Mouse (Mus musculus) lung, postnatal 0 days (tissue): Measurements from ENCODE around the gene Kctd2.
A peak's percentile ranks its signal among the peaks of the same experiment; 100 is the strongest.

Source experiments
- CTCF ChIP-seq: IDR thresholded peaks from 2 replicates; pipeline ENCODE4 v1.5.1; 2016; ENCODE audit warnings: antibody characterized with exemption, mild to moderate bottlenecking
- EP300 ChIP-seq: IDR thresholded peaks from 2 replicates; pipeline ENCODE4 v1.6.1; 2016; ENCODE audit warnings: antibody characterized with exemption, mild to moderate bottlenecking, control low read depth

DNA sequence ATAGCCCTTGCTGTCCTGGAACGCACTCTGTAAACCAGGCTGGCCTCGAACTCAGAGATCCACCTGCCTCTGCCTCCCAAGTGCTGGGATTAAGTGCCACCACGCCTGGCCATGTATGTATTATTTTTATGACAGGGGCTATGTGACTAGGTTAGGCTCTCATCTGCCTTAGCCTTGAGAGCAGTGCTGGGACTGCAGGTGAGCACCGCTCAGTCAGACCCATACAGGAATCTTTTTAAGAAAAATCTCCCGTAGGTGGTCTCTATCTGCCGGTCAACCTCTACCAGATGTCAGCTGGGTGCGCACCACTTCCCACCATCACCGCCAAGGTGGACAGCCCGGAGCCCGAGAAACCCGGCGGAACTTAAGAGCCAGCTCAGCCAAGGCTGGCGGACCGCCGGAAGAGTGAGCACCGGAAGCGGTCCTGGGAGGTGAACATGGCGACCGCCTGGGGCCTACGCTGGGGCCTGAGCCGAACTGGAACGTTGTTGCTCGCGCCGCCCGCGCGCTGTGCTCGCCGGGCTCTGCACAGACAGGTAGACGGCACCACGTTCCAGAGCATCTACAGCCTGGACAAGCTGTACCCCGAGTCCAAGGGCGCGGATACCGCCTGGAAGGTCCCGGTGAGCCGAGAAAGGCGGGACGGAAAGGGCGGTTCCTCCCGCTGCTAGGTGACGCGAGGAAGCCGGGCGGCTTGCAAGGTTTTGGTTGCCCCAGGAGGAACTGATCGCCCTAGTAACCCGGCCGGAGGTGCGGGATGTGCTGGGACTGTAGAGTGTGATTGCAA, 16.4 kb upstream of the Kctd2 start, which contains the start of gene Mrpl58:
- TF ChIP-seq CTCF (peak; percentile 1; the same call in 1 of the 2 replicates), EP300 (no peak; the same call in 1 of the 2 replicates)
